Mouse (Mus musculus) ES-Bruce4 (cell line): ENCODE results near the gene Pop7.

ENCODE experiments used
- CTCF ChIP-seq: IDR thresholded peaks from one replicate; pipeline ENCODE4 v1.8.1; 2011; ENCODE audit warnings: low read depth, low read length
- EP300 ChIP-seq: IDR thresholded peaks from 2 replicates; pipeline ENCODE4 v1.6.1; 2011; ENCODE audit warnings: low read depth, low read length; ENCODE audit not compliant: insufficient read depth

DNA sequence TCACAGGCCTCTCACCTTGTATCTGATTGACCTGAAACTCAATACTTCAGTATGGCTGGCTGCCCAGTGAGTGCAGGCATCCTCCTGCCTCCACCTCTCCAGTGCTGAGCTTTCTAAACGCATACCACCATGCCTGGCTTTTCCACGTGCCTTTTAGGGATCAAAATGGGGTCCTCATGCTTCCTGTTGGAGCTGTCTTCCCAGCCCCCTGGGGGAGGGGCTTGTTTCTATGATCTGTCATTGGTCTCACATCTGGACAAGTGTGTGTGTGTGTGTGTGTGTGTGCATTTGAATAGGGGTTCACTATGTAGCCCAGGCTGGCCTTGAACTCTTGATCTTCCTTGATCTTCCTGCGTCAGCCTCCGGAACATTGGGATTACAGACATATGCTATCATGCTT, 35.1 kb upstream of the Pop7 start:
- TF ChIP-seq EP300, result no peak
- TF ChIP-seq CTCF, result no peak
